Mouse (Mus musculus): Measurements from ENCODE around the gene Dis3. TPM values are rescaled to one million over a fixed set of nuclear protein-coding genes. Genes with fewer than 3 reads are reported as not detected.
"Not testable (repeated sequence)": the region's sequence is repeated elsewhere in the genome, so short reads cannot be mapped to it uniquely, and the experiment has no call there.

Dis3 gene
- total RNA-seq, 4 experiments from 2014 or later = 7.9 to 9.2 (median 8.5) TPM

GRCm38 (mm10) chr14:99063091-99063490 lies 36.5 kb downstream of the Dis3 start:
- no peak for DNase-seq (ENCODE audit: low spot score in 2 of 2)

DNA sequence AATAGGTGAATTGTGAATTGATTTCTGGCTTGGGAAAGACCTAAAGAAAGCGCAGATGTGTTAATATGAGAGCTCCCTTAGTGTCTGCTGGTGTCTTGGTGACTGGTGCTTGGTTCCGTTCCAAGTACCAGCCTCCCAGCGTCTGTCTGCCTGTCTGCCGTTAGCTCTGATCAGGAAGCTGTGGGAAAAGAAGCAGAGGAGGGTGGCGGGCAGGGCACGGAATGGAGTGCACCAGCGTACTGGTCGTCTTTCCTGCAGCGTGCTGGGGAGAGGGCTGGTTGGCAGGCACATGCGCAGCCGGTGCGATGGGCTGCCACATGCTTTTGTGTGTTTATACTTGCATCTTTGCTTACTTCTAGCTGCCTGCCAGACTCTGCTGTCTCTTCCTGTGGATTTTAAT lies 39.0 kb downstream of the Dis3 start:
- DNase-seq (ENCODE audit: low spot score in 2 of 2) = no peak

DNA sequence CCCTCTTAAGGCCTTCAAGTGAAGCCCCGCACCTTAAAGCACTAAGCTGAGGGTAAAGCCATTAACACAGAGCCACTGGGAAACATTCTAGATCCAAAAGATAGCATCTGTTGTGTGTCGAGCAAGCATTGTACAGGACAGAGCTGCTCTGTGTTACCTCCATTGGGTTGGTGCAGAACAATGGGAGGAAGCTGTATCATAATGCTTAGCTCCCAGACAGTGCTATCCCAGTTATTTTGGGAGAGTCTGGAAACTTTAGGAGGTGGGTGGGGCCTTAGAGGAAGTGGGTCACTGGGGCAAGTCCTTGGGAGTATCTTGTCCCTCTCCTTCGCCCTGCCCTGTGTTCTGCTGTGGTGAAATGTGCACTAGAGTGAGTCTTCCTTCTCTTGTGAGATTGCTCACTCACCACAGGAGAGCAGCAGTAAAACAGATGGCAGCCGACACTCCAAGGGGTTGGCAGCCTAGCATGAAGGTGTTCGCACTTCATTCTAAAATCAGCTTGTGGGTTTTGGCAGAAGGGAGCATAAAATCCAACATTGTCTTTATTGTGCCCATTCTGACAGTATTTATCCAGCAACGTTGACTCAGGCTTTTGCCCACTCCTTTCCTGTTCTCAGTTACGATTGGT lies 40.5 kb downstream of the Dis3 start:
- DNase-seq (ENCODE audit: low spot score in 2 of 2) = no peak

GRCm38 (mm10) chr14:99046782-99047181 lies 52.8 kb downstream of the Dis3 start:
- no peak for DNase-seq (ENCODE audit: low spot score in 2 of 2)

GRCm38 (mm10) chr14:99046031-99046781 lies 53.4 kb downstream of the Dis3 start, which contains the start of the genes Mzt1 and Bora:
Mzt1 (minus strand) TSS chr14:99046134.
Bora (plus strand) TSS chr14:99046222.
- peak; percentile 78 to 84 for DNase-seq (ENCODE audit: low spot score in 2 of 2)

- DNase-seq (ENCODE audit: low spot score in 2 of 2) = no peak
Observed at GRCm38 (mm10) chr14:99045378-99046030, 54.1 kb downstream of the Dis3 start.

GRCm38 (mm10) chr14:99044718-99045117 lies 54.9 kb downstream of the Dis3 start:
- no peak for DNase-seq (ENCODE audit: low spot score in 2 of 2)

DNA sequence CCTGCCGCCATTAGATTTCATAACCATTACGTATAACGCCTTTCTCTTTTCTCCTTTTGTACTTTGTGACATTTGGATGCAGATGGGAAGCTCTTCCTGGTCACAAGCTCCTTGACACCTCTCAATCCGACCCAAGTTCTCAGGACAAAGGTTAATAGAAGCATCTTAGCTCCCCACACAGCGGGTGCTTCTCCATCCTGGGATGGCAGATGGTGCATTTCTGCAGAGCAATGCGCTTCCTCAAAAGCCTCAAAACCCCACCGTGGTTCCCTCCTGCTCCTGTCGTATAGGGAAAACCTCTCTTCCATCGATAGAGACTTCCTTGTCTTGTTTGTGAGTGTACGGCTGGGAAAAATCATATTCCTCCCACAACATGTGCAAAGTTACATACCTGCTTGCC lies 55.5 kb downstream of the Dis3 start:
- DNase-seq (ENCODE audit: low spot score in 2 of 2) = no peak

- no peak for DNase-seq (ENCODE audit: low spot score in 2 of 2)
Observed at GRCm38 (mm10) chr14:99043499-99043898, 56.1 kb downstream of the Dis3 start.

- no peak for DNase-seq (ENCODE audit: low spot score in 2 of 2)
Observed at GRCm38 (mm10) chr14:99041416-99041815, 58.2 kb downstream of the Dis3 start.

GRCm38 (mm10) chr14:99039308-99039707 lies 60.3 kb downstream of the Dis3 start:
- not testable (repeated sequence) for DNase-seq (ENCODE audit: low spot score in 2 of 2)

GRCm38 (mm10) chr14:99037703-99038102 lies 61.9 kb downstream of the Dis3 start:
- no peak for DNase-seq (ENCODE audit: low spot score in 2 of 2)

DNA sequence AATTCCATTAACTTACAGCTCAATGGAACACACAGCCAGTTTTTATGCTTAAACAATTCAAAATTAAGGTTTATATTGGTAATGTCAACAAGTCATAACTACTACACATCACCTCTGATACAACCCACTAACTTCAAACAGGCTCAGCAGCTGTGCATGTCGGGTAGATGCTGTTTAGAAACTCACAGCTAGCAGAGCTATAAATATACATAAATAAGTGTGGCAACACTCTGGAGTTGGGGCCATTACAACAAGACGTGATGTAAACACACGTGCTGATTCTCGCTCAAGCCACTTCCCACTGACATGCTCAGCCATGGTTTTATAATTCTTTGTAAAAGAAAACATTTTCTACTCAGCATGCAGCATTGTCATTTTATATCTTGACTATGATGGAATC lies 63.5 kb downstream of the Dis3 start:
- no peak for DNase-seq (ENCODE audit: low spot score in 2 of 2)

DNA sequence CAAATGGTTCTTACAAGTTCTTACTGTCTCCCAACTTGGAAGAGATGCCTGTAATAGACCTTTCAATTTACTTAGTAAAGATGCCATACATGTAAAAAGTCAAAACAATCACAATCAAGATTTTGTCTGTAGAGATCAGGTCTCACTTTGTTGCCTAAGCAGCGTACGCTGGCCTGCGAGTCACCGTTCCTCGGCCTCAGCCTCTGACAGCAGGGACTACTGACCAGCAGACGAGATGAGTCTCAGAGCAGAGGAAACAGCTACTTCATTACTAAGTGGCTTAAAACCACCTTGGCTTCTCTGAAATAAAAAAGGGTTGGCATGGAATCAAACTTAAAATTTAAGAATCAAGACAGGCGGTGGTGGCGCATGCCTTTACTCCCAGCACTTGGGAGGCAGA lies 64.7 kb downstream of the Dis3 start:
- not testable (repeated sequence) for DNase-seq (ENCODE audit: low spot score in 2 of 2)

- no peak for DNase-seq (ENCODE audit: low spot score in 2 of 2)
Observed at GRCm38 (mm10) chr14:99032596-99032995, 67.0 kb downstream of the Dis3 start.

- no peak for DNase-seq (ENCODE audit: low spot score in 2 of 2)
Observed at GRCm38 (mm10) chr14:99031337-99031873, 68.2 kb downstream of the Dis3 start.

DNA sequence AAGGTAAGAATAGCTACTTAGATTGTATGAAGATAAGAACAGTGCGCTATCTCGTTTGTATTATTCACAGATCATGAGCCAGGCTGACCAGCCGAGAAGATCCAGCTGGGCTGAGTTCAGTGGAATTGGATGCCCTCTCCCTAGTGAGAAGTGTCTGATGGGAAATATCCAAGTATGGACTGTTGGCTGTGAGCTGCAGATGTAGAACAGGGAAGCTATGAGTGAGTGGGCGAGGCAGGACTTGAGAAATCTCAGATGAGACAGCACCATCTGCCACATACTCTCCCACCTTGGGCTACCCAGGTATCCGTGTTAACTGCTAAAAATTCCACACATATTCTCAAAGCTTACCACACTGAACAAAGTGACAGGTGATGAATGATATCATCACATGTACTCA lies 69.6 kb downstream of the Dis3 start:
- DNase-seq (ENCODE audit: low spot score in 2 of 2) = no peak

Other genes with a start within 250 kb of the Dis3 start
- gene Rpl36a-ps1, start 105.5 kb downstream of the Dis3 start, total RNA-seq (2022) = not detected
- 10 to 100 TPM; 38.3 to 48.0 (median 38.5) TPM for gene Mzt1, start 53.6 kb downstream of the Dis3 start, total RNA-seq (2022)
- gene Bora, start 53.5 kb downstream of the Dis3 start, total RNA-seq (2022) = 1 to 10 TPM in 1 of 4 experiments, under 1 TPM in 3; 0.51 to 1.0 (median 0.73) TPM
- gene Pibf1, start 346 bp downstream of the Dis3 start, total RNA-seq (2022) = 1 to 10 TPM; 4.8 to 8.4 (median 7.7) TPM
- 1 to 10 TPM; 3.6 to 6.0 (median 4.7) TPM for gene Klf5, start 198.9 kb upstream of the Dis3 start, total RNA-seq (2022)

Data from gastrocnemius, adult 8-10 months (tissue).